Mouse (Mus musculus) forebrain, embryonic 11.5 days (tissue): ENCODE measurements around the gene Hc. TPM values are rescaled to one million over a fixed set of nuclear protein-coding genes. Genes with fewer than 3 reads are reported as not detected.

Source experiments
- ATAC-seq: fragments of 200-750 bp; cut with Nextera tagmentation; replicated peaks from 2 replicates; pipeline ENCODE4 v1.8.0; 2017; ENCODE audit warnings: moderate TSS enrichment; ENCODE audit not compliant: low FRiP score
- DNase-seq: peaks from one replicate; pipeline ENCODE4 v3.0.0-alpha.2; 2017; ENCODE audit warnings: low spot score
- H3K27ac ChIP-seq: fragments of 300-500 bp; sonication (generic); 2 replicates; pipeline ENCODE4 v1.5.1; 2014; ENCODE audit warnings: low read depth, low read length
- H3K27me3 ChIP-seq: fragments of 300-500 bp; sonication (generic); 2 replicates; pipeline ENCODE4 v1.6.1; 2014; ENCODE audit warnings: mild to moderate bottlenecking, low read length, mixed read lengths; ENCODE audit not compliant: control insufficient read depth, insufficient read depth
- H3K36me3 ChIP-seq: fragments of 300-500 bp; sonication (generic); 2 replicates; pipeline ENCODE4 v1.6.1; 2014; ENCODE audit warnings: mild to moderate bottlenecking, low read length, moderate library complexity, mixed read lengths; ENCODE audit not compliant: control insufficient read depth, insufficient read depth
- H3K4me1 ChIP-seq: fragments of 300-500 bp; sonication (generic); replicated peaks from 2 replicates; pipeline ENCODE4 v1.6.1; 2014; ENCODE audit warnings: low read length, mixed read lengths; ENCODE audit not compliant: control insufficient read depth, insufficient read depth
- H3K4me2 ChIP-seq: fragments of 300-500 bp; sonication (generic); 2 replicates; pipeline ENCODE4 v1.6.1; 2014; ENCODE audit warnings: low read depth, mild to moderate bottlenecking, low read length, moderate library complexity, mixed read lengths; ENCODE audit not compliant: severe bottlenecking
- H3K4me3 ChIP-seq: fragments of 300-500 bp; sonication (generic); 2 replicates; pipeline ENCODE4 v1.5.1; 2014; ENCODE audit warnings: low read depth, low read length
- H3K9ac ChIP-seq: fragments of 300-500 bp; sonication (generic); 2 replicates; pipeline ENCODE4 v1.6.1; 2014; ENCODE audit warnings: low read length
- H3K9me3 ChIP-seq: fragments of 300-500 bp; sonication (generic); 2 replicates; pipeline ENCODE4 v1.6.1; 2016; ENCODE audit warnings: low read length, mixed read lengths; ENCODE audit not compliant: control insufficient read depth
- WGBS: fragments of 180-500 bp; shearing (Covaris S2); extraction: QIAGEN DNeasy Blood & Tissue Kit; methylation state at CpG from one replicate; pipeline ENCODE4 v1.1.7; 2014; 5-methylcytosine and 5-hydroxymethylcytosine counted together
- polyA plus RNA-seq: library from polyadenylated mRNA; unstranded; fragments of >200 nt; fragmentation: Nextera tagmentation; extraction: Ambion mirVana; gene quantifications from 2 replicates; pipeline ENCODE4 v1.2.1, GENCODE M21; 2014

Gene Hc
- polyA plus RNA-seq, 1 experiment from 2014 or later: 0.76 TPM

DNA sequence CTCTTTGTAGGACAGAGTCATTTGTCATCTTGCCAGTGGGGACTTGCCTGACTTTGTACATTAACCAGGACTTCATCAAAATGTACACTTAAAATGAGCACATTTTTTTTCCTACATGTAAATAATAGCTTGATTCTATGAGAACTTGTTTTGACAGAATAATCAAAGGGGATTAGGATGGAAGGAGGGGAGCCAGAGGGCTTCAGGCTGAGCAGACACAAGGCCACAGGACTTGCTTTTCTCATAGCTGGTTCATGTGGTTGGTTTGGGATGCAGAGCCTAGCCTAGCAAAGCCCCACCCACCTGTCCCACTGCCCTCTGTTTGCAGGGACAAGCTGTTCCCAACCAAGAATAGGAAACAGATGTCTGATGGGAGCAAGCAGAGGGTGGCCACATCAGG, 109.8 kb downstream of the Hc start:
- H3K4me2 ChIP-seq: no peak overlapping the region
- H3K9ac ChIP-seq: no peak overlapping the region
- DNase-seq: no peak
- no peaks in the 10 kb centered on the region for H3K36me3 ChIP-seq
- no peak for ATAC-seq
- H3K27ac ChIP-seq: no peak overlapping the region
- no peaks in the 10 kb centered on the region for H3K4me1 ChIP-seq
- H3K4me3 ChIP-seq: no peak overlapping the region
- no peaks in the 10 kb centered on the region for H3K27me3 ChIP-seq
- no peaks in the 10 kb centered on the region for H3K9me3 ChIP-seq

DNA sequence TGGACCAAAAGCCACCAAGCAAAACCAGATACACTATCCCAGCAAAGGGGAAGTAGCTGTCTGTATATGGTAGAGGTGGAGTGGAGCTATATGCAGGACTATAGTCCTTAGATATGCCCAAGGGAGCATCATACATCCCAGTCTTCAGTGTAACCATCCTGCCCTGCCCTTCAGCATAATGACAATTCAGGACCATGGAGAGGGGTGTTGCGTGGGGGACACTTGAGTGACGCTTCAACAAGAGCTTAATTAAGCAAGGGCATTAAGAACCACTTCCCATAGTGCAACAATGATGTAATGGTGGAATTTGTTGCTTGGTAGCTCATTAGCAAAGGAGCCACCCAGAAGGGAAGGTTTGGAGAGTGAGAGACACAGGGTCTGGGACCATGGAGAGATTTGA, 112.6 kb downstream of the Hc start:
- no peak overlapping the region for H3K4me2 ChIP-seq
- WGBS: 35% methylated on average over 2 of the region's 2 CpGs
- no peak overlapping the region for H3K4me3 ChIP-seq
- DNase-seq (no peak), ATAC-seq (no peak)
- no peak overlapping the region for H3K9ac ChIP-seq
- H3K27ac ChIP-seq: no peak overlapping the region
- no peaks in the 10 kb centered on the region for H3K4me1 ChIP-seq
- H3K9me3 ChIP-seq: no peaks in the 10 kb centered on the region
- no peaks in the 10 kb centered on the region for H3K36me3 ChIP-seq
- no peaks in the 10 kb centered on the region for H3K27me3 ChIP-seq

DNA sequence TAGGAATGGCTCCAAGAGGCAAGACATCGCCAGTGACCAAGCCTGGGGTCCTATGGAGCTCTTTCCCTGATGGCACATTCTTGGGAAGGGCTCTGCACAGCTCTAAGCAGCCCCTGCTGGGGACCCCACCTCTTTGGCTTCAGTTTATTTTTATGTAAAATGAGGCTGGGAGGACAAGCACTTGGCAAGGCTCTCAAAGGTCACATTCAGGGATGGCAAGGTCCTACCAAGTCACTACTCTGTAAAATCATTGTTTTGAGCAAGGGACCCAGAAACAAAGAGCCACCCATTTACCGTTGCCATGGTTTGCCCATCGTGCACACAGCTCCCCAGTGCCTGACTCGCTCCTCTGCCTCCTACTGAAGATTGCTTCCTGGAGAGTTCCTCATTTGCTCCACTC, 115.2 kb downstream of the Hc start:
- Histone ChIP-seq H3K4me3 (no peak overlapping the region), H3K9me3 (no peaks in the 10 kb centered on the region), H3K27me3 (no peaks in the 10 kb centered on the region), H3K9ac (no peak overlapping the region), H3K4me1 (no peaks in the 10 kb centered on the region), H3K4me2 (no peak overlapping the region), H3K27ac (no peak overlapping the region), H3K36me3 (no peaks in the 10 kb centered on the region)
- ATAC-seq (no peak), DNase-seq (no peak)
- 60% methylated on average over 4 of the region's 4 CpGs for WGBS

DNA sequence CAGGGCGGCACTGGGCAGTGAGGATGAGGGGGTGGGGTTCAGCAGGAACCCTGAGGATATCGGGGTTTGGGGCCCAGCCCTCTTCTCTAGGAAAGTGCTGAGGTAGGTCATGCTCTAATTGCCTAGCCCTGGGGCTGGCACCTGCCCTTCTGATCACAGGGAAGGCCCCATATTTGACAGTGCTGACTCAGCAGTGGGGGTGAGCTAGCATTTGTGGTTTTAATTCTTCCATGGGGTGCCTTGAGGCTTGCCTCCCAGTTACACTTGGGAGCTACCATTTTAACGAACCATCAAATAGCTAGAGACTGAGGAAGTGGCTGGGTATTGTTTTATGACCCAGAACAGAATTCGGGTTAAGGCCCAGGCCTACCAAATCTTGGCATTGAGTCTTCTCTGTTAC, 115.7 kb downstream of the Hc start:
- Histone ChIP-seq H3K27ac (no peak overlapping the region), H3K4me1 (no peaks in the 10 kb centered on the region), H3K4me3 (no peak overlapping the region), H3K27me3 (no peaks in the 10 kb centered on the region), H3K4me2 (no peak overlapping the region), H3K9me3 (no peaks in the 10 kb centered on the region), H3K9ac (no peak overlapping the region), H3K36me3 (no peaks in the 10 kb centered on the region)
- ATAC-seq (no peak), DNase-seq (no peak)
- WGBS: 81% methylated on average over 4 of the region's 4 CpGs

DNA sequence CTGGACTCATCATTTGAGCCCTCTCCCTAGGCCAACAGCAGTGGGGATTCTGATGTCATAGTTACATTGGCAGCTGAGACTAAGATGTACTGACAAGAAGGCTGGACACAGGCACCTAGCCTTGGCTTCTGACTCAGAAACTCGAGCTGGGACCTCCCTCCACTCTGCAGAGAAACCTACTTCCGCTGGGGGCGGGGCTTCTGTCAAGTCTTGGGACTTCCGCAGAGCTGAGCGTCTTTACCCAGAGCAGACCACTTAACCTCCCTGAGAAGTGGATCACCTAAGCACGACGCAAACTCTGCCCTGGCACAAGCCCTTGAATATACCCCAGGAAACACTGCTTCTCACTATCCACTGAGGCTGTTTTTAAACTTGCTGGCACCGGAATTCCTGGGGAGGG, 116.5 kb downstream of the Hc start:
- DNase-seq (no peak), ATAC-seq (no peak)
- H3K27ac ChIP-seq: no peak overlapping the region
- WGBS: 30% methylated on average over 8 of the region's 8 CpGs
- H3K4me1 ChIP-seq: no peaks in the 10 kb centered on the region
- H3K4me3 ChIP-seq: no peak overlapping the region
- no peaks in the 10 kb centered on the region for H3K27me3 ChIP-seq
- H3K4me2 ChIP-seq: no peak overlapping the region
- H3K9ac ChIP-seq: no peak overlapping the region
- no peaks in the 10 kb centered on the region for H3K36me3 ChIP-seq
- no peaks in the 10 kb centered on the region for H3K9me3 ChIP-seq

DNA sequence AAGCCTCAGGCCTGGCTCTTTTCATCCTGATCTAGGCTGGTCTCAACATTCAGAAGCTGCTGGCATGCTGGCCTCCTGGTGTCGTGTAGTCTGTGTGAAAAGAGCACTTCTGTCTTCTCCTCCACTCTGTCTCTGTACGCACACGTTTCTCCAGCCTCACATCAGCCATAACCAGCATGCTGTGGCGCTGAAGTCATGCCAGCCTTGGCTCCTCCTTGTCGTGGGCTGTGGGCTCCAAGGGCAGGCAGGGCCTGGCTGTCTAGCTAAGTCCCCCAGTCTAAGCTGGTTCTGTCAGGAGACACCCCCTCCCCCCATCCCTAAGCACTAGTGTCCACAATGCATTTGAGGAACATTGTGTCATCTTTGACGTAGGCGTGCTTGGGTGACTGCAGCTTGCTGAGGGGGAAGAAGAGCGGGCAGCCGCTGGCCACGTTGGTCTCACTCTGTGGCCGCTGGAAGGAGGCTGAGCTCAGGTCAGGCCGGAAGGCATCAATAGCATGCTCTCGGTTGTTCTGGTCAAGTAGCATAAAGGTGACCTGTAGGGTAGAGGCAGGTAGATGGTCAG, 117.6 kb downstream of the Hc start:
- no peaks in the 10 kb centered on the region for H3K36me3 ChIP-seq
- DNase-seq (no peak), ATAC-seq (no peak)
- WGBS: 88% methylated on average over 13 of the region's 13 CpGs
- no peak overlapping the region for H3K4me2 ChIP-seq
- H3K4me3 ChIP-seq: no peak overlapping the region
- H3K9ac ChIP-seq: no peak overlapping the region
- H3K9me3 ChIP-seq: no peaks in the 10 kb centered on the region
- H3K27ac ChIP-seq: no peak overlapping the region
- H3K27me3 ChIP-seq: no peaks in the 10 kb centered on the region
- no peaks in the 10 kb centered on the region for H3K4me1 ChIP-seq

DNA sequence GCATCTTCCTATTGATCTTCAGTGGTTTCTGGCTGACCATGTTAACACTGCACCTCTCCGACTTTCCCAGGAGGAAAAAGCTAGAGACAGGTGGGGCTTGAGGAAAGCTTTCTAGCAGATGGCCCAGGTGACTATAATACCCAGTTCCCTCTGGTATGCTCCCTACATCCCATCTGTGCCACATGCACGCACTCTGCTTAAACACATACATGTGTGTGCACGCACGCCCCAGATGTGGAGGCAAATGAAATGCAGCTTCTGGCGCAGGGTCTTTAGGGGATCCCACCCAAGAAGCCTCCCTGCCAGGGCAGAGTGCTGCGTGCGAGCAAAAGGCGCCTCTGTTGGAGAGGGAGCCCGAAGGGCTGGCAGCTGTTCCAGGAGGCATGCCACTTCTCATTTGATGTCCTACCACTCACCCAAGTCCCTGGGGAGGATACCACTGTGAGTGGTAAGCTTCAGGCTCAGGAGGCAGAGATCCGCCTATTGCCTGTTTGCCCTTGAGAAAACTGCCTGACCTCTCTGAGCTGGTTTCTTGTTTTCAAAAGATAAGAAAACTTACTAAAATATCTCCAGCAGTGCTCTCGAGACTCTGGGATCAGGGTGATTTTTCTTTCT, 120.1 kb downstream of the Hc start:
- Histone ChIP-seq H3K4me1 (0 out of 2 replicates have a peak, but pooled peaks cover 3% of the 10 kb centered on the region), H3K27me3 (no peaks in the 10 kb centered on the region), H3K4me2 (no peak overlapping the region), H3K4me3 (no peak overlapping the region), H3K36me3 (no peaks in the 10 kb centered on the region), H3K9ac (no peak overlapping the region), H3K27ac (no peak overlapping the region), H3K9me3 (no peaks in the 10 kb centered on the region)
- DNase-seq (no peak), ATAC-seq (no peak)
- WGBS: 85% methylated on average over 11 of the region's 11 CpGs

DNA sequence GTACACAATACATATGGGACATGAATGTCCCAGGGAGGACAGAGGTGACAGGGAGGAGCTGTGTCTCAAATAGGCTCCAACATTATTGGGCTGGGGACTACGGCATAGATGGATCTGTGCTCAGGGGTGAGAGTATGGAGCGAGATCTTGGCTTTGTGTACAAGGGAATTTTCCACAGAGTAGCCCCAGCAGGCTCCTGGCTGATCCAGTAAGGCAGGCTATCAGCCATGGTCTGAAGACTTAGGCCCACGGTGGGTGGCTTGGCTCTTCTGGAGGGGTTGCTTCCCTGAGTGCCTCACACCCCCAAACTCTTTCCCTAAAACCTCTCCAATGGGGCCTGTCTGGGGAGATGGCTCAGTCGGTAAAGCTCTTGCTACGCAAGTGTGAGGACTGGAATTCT, 121.0 kb downstream of the Hc start:
- no peak for ATAC-seq
- 78% methylated on average over 5 of the region's 5 CpGs for WGBS
- H3K27me3 ChIP-seq: no peaks in the 10 kb centered on the region
- H3K9ac ChIP-seq: no peak overlapping the region
- no peak overlapping the region for H3K27ac ChIP-seq
- H3K9me3 ChIP-seq: no peaks in the 10 kb centered on the region
- DNase-seq: no peak
- H3K4me3 ChIP-seq: no peak overlapping the region
- no peaks in the 10 kb centered on the region for H3K36me3 ChIP-seq
- H3K4me1 ChIP-seq: 0 out of 2 replicates have a peak, but pooled peaks cover 3% of the 10 kb centered on the region
- H3K4me2 ChIP-seq: no peak overlapping the region
